Mouse (Mus musculus) urinary bladder, postnatal 4 days (tissue): ENCODE data around the gene Adh4.
"Not testable (repeated sequence)": the region's sequence is repeated elsewhere in the genome, so short reads cannot be mapped to it uniquely, and the experiment has no call there.

Source experiments
- DNase-seq, 2 experiments: peaks; one replicate each; pipeline ENCODE4 v3.0.0; 2021 to 2022; ENCODE audit warnings: low spot score in 2 of 2

The Adh4 gene

GRCm38 (mm10) chr3:138415121-138415690, at the start of gene Adh4:
Gene Adh4, plus strand, starts transcription at chr3:138415466.
- no peak for DNase-seq

- no peak for DNase-seq
Observed at GRCm38 (mm10) chr3:138366181-138366580, 49.1 kb upstream of the Adh4 start.

- no peak for DNase-seq
Observed at GRCm38 (mm10) chr3:138369546-138369945, 45.7 kb upstream of the Adh4 start.

GRCm38 (mm10) chr3:138370289-138370688, 45.0 kb upstream of the Adh4 start:
- DNase-seq = not testable (repeated sequence)

- DNase-seq = no peak
Observed at GRCm38 (mm10) chr3:138373920-138374319, 41.3 kb upstream of the Adh4 start.

- DNase-seq = no peak
Observed at GRCm38 (mm10) chr3:138375148-138375547, 40.1 kb upstream of the Adh4 start.

- DNase-seq = no peak
Observed at GRCm38 (mm10) chr3:138381133-138381532, 34.1 kb upstream of the Adh4 start.

- DNase-seq = no peak
Observed at GRCm38 (mm10) chr3:138387155-138387554, 28.1 kb upstream of the Adh4 start.

GRCm38 (mm10) chr3:138404872-138405271, 10.4 kb upstream of the Adh4 start:
- DNase-seq = no peak

- peak in 1 of 2 experiments; percentile 65 for DNase-seq
Observed at GRCm38 (mm10) chr3:138405341-138405740, 9.9 kb upstream of the Adh4 start.

GRCm38 (mm10) chr3:138405840-138406239, 9.4 kb upstream of the Adh4 start:
- DNase-seq = no peak

- no peak for DNase-seq
Observed at GRCm38 (mm10) chr3:138407920-138408319, 7.3 kb upstream of the Adh4 start.

- DNase-seq = no peak
Observed at GRCm38 (mm10) chr3:138409585-138409984, 5.7 kb upstream of the Adh4 start.

- DNase-seq = no peak
Observed at GRCm38 (mm10) chr3:138410211-138410610, 5.1 kb upstream of the Adh4 start.

GRCm38 (mm10) chr3:138419369-138419768, 4.1 kb downstream of the Adh4 start:
- no peak for DNase-seq

GRCm38 (mm10) chr3:138420385-138420784, 5.1 kb downstream of the Adh4 start:
- DNase-seq = no peak

GRCm38 (mm10) chr3:138423664-138424063, 8.4 kb downstream of the Adh4 start:
- DNase-seq = no peak

- no peak for DNase-seq
Observed at GRCm38 (mm10) chr3:138424247-138424646, 9.0 kb downstream of the Adh4 start.

GRCm38 (mm10) chr3:138430360-138430976, 15.2 kb downstream of the Adh4 start:
- no peak for DNase-seq

- no peak for DNase-seq
Observed at GRCm38 (mm10) chr3:138431835-138432234, 16.6 kb downstream of the Adh4 start.

GRCm38 (mm10) chr3:138438716-138439115, 23.4 kb downstream of the Adh4 start:
- no peak for DNase-seq

- no peak for DNase-seq
Observed at GRCm38 (mm10) chr3:138442203-138442602, 26.9 kb downstream of the Adh4 start.

GRCm38 (mm10) chr3:138442612-138443464, 27.6 kb downstream of the Adh4 start, which contains the start of gene Adh5:
Gene Adh5, plus strand, starts transcription at chr3:138443093.
- peak; percentile 89 to 91 for DNase-seq
